Mouse (Mus musculus) T-helper 1 cell (primary cell): ENCODE results near the gene Mff.

Source experiments
- in situ Hi-C: fragments of 300-600 bp; cut with MboI, MseI; formaldehyde crosslinking; loops from one replicate; pipeline ENCODE4 v1.15.1; 2025; ENCODE audit warnings: high pct_unique_total_duplicates

The Mff gene

GRCm38 (mm10) chr1:82771022-82771586 is 46.4 kb downstream of the Mff start, which contains the start of gene Gm47791:
Gene Gm47791, minus strand, starts transcription at chr1:82771243.
- in situ Hi-C loops = no loop called here

GRCm38 (mm10) chr1:82772428-82772827 is 47.7 kb downstream of the Mff start:
- in situ Hi-C loops = no loop called here

- in situ Hi-C loops = no loop called here
Measured at GRCm38 (mm10) chr1:82773208-82773607, 48.5 kb downstream of the Mff start.

- in situ Hi-C loops = loop anchor here (25.0 kb wide), 1 partner anchor 937 kb away; no protein-coding TSS in a partner anchor
Measured at GRCm38 (mm10) chr1:82775293-82775692, 50.6 kb downstream of the Mff start.

GRCm38 (mm10) chr1:82779388-82779966 is 54.8 kb downstream of the Mff start:
- in situ Hi-C loops = loop anchor here (25.0 kb wide), 1 partner anchor 933 kb away; no protein-coding TSS in a partner anchor

GRCm38 (mm10) chr1:82783559-82783958 is 58.9 kb downstream of the Mff start:
- in situ Hi-C loops = loop anchor here (10.0 to 25.0 kb wide), 2 partner anchors 191 to 929 kb away; no protein-coding TSS in a partner anchor

GRCm38 (mm10) chr1:82785546-82785945 is 60.9 kb downstream of the Mff start:
- in situ Hi-C loops = loop anchor here (10.0 to 25.0 kb wide), 2 partner anchors 189 to 927 kb away; no protein-coding TSS in a partner anchor

GRCm38 (mm10) chr1:82787414-82787813 is 62.7 kb downstream of the Mff start:
- in situ Hi-C loops = loop anchor here (10.0 to 25.0 kb wide), 2 partner anchors 187 to 925 kb away; no protein-coding TSS in a partner anchor

GRCm38 (mm10) chr1:82788070-82788469 is 63.4 kb downstream of the Mff start:
- in situ Hi-C loops = loop anchor here (10.0 to 25.0 kb wide), 2 partner anchors 187 to 924 kb away; no protein-coding TSS in a partner anchor

GRCm38 (mm10) chr1:82791105-82791504 is 66.4 kb downstream of the Mff start:
- in situ Hi-C loops = loop anchor here (25.0 kb wide), 1 partner anchor 921 kb away; no protein-coding TSS in a partner anchor

- in situ Hi-C loops = loop anchor here (25.0 kb wide), 1 partner anchor 920 kb away; no protein-coding TSS in a partner anchor
Measured at GRCm38 (mm10) chr1:82792238-82792637, 67.5 kb downstream of the Mff start.

- in situ Hi-C loops = loop anchor here (25.0 kb wide), 1 partner anchor 919 kb away; no protein-coding TSS in a partner anchor
Measured at GRCm38 (mm10) chr1:82793110-82793509, 68.4 kb downstream of the Mff start.

- in situ Hi-C loops = loop anchor here (25.0 kb wide), 1 partner anchor 918 kb away; no protein-coding TSS in a partner anchor
Measured at GRCm38 (mm10) chr1:82793986-82794385, 69.3 kb downstream of the Mff start.

GRCm38 (mm10) chr1:82795211-82795610 is 70.5 kb downstream of the Mff start:
- in situ Hi-C loops = loop anchor here (5.0 to 25.0 kb wide), 2 partner anchors 107 to 917 kb away; no protein-coding TSS in a partner anchor

- in situ Hi-C loops = loop anchor here (5.0 to 25.0 kb wide), 2 partner anchors 106 to 916 kb away; no protein-coding TSS in a partner anchor
Measured at GRCm38 (mm10) chr1:82795702-82796443, 71.2 kb downstream of the Mff start.

- in situ Hi-C loops = loop anchor here (5.0 to 25.0 kb wide), 2 partner anchors 105 to 915 kb away; no protein-coding TSS in a partner anchor
Measured at GRCm38 (mm10) chr1:82797088-82797487, 72.4 kb downstream of the Mff start.

GRCm38 (mm10) chr1:82798304-82798703 is 73.6 kb downstream of the Mff start:
- in situ Hi-C loops = loop anchor here (5.0 to 25.0 kb wide), 2 partner anchors 104 to 914 kb away; no protein-coding TSS in a partner anchor

GRCm38 (mm10) chr1:82798922-82799321 is 74.2 kb downstream of the Mff start:
- in situ Hi-C loops = loop anchor here (5.0 to 25.0 kb wide), 2 partner anchors 103 to 913 kb away; no protein-coding TSS in a partner anchor

- in situ Hi-C loops = no loop called here
Measured at GRCm38 (mm10) chr1:82801105-82801783, 76.6 kb downstream of the Mff start.
